ENCODE assay signal across 8 mouse cellular contexts in the genomic region with DNA sequence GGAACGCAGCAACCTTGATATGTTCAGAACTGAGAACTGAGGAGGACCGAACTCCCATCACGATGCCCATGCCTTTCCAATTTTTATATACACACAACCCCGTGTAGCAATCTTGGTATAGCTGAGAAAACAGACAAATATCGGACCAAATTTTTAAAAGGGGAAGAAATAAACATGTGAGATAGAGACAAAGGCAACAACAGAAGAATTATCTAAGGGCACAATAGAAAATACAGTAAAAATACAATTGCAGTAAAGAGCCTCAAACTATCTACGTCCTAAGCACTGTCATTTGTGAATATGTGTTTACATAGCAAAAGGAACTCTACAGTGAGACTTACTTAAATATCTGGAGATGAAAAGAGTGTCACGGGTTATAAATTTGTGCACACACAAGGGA. TPM values are rescaled to one million over a fixed set of nuclear protein-coding genes. Genes with fewer than 3 reads are reported as not detected.
DNase-seq lines count a peak whose midpoint lies in the region; ATAC-seq and TF ChIP-seq lines count a peak whose summit lies in the region.

A gene (minus strand): TSS at position 101 of the 400 bp plus-strand sequence.

- WGBS in liver, adult 2 months = 37% methylated on average over 7 of the region's 7 CpGs
- 36% methylated on average over 7 of the region's 7 CpGs for WGBS in forebrain, embryonic 13.5 days
- 38% methylated on average over 7 of the region's 7 CpGs for WGBS in neural tube, embryonic 12.5 days

- H3K9ac ChIP-seq in liver, adult 2 months (ENCODE audit: low read depth, low read length) = no peak within 1 kb of the TSS
- peak within 1 kb of the TSS; percentile 68 for H3K9ac ChIP-seq in forebrain, embryonic 13.5 days
- H3K9ac ChIP-seq in neural tube, embryonic 12.5 days = peak within 1 kb of the TSS; percentile 64

- ATAC-seq in forebrain, embryonic 13.5 days = no peak
- peak; percentile 0; the same call in 1 of the 2 replicates for ATAC-seq in neural tube, embryonic 12.5 days (ENCODE audit: low FRiP score, low read depth)

- peak within 1 kb of the TSS; percentile 6; the same call in 1 of the 2 replicates for H3K4me3 ChIP-seq in liver, adult 2 months (ENCODE audit: insufficient read depth, low read depth, low read length)
- H3K4me3 ChIP-seq in forebrain, embryonic 13.5 days = peak within 1 kb of the TSS; percentile 64
- H3K4me3 ChIP-seq in neural tube, embryonic 12.5 days = peak within 1 kb of the TSS; percentile 56

- no peaks in the 10 kb centered on the region for H3K79me2 ChIP-seq in liver, adult 2 months (ENCODE audit: control insufficient read depth, insufficient read depth, low read length)

- H3K36me3 ChIP-seq in liver, adult 2 months (ENCODE audit: control insufficient read depth, insufficient read depth, low read length) = no peaks in the 10 kb centered on the region
- H3K36me3 ChIP-seq in forebrain, embryonic 13.5 days (ENCODE audit: poor library complexity, severe bottlenecking) = no peaks in the 10 kb centered on the region
- H3K36me3 ChIP-seq in neural tube, embryonic 12.5 days = no peaks in the 10 kb centered on the region

- no peak for TF ChIP-seq POLR2A in liver, adult 2 months (IDR thresholded peaks at IDR 0.05; ENCODE audit: extremely low read depth, insufficient read depth, low read length)

- peak within 1 kb of the TSS; percentile 94 for H3K4me2 ChIP-seq in forebrain, embryonic 13.5 days
- H3K4me2 ChIP-seq in neural tube, embryonic 12.5 days (replicated peaks) = peak within 1 kb of the TSS; percentile 95

- H3K4me1 ChIP-seq in liver, adult 2 months (ENCODE audit: control insufficient read depth, insufficient read depth, low read length) = 0 out of 2 replicates have a peak, but pooled peaks cover 2% of the 10 kb centered on the region
- H3K4me1 ChIP-seq in forebrain, embryonic 13.5 days = peaks cover 17% of the 10 kb centered on the region; the same call in 1 of the 2 replicates
- H3K4me1 ChIP-seq in neural tube, embryonic 12.5 days = peaks cover 11% of the 10 kb centered on the region

- no peak for DNase-seq in liver, adult 2 months (ENCODE audit: extremely low read depth, low read depth, low spot score)
- no peak for DNase-seq in liver
- no peak for DNase-seq in layer of hippocampus, postnatal 36 days
- no peak for DNase-seq in thymus, postnatal 0 days (ENCODE audit: low spot score)
- no peak for DNase-seq in embryo, embryonic 9.5 days (ENCODE audit: extremely low spot score)
- DNase-seq in testis, postnatal 10 days (ENCODE audit: low spot score) = no peak

- H3K27ac ChIP-seq in liver, adult 2 months (replicated peaks; ENCODE audit: insufficient read depth, low read depth, low read length) = no peak within 1 kb of the TSS
- peak within 1 kb of the TSS; percentile 40 for H3K27ac ChIP-seq in forebrain, embryonic 13.5 days
- no peak within 1 kb of the TSS for H3K27ac ChIP-seq in neural tube, embryonic 12.5 days

- TF ChIP-seq CTCF in liver, adult 2 months (IDR thresholded peaks at IDR 0.05; ENCODE audit: low read depth, low read length) = no peak

- H3K9me3 ChIP-seq in forebrain, embryonic 13.5 days (replicated peaks) = no peaks in the 10 kb centered on the region
- no peaks in the 10 kb centered on the region for H3K9me3 ChIP-seq in neural tube, embryonic 12.5 days

- 0 out of 2 replicates have a peak, but pooled peaks cover 8% of the 10 kb centered on the region for H3K27me3 ChIP-seq in liver, adult 2 months (ENCODE audit: control insufficient read depth, insufficient read depth, low read length)
- H3K27me3 ChIP-seq in forebrain, embryonic 13.5 days = peaks cover 13% of the 10 kb centered on the region
- peaks cover 18% of the 10 kb centered on the region for H3K27me3 ChIP-seq in neural tube, embryonic 12.5 days (replicated peaks)

RNA-seq across cellular contexts. Expression of the gene that starts here (rescaled TPM):
- not detected in 2 replicates for total RNA-seq in liver, adult 2 months (2014; rRNA removed)
- polyA plus RNA-seq in liver, adult 2 months (2012; rRNA removed) = not detected in 2 replicates
- 1.5 and 1.8 TPM in 2 replicates for polyA plus RNA-seq in forebrain, embryonic 13.5 days (2015; fragmentation: Nextera tagmentation; extraction: Ambion mirVana)
- total RNA-seq in layer of hippocampus, postnatal 36 days (2021) = 10 to 100 TPM; 38.8 to 39.1 TPM
- polyA plus RNA-seq in neural tube, embryonic 12.5 days (2016; fragmentation: Nextera tagmentation; extraction: Ambion mirVana) = 6.0 and 6.4 TPM in 2 replicates
- polyA plus RNA-seq in thymus, postnatal 0 days (2015; fragmentation: Nextera tagmentation; extraction: Ambion mirVana) = 0.33 and 0.35 TPM in 2 replicates

Comparison
In these comparisons a context has a peak if more than half of its experiments do, and no peak if none do; other contexts are left out.
1. RNA of the gene that starts here (total RNA-seq): 38.8 to 39.1 TPM in layer of hippocampus, postnatal 36 days; not detected in liver, adult 2 months; every median in the first group is over 10 times any median in the second.
2. H3K4me3 ChIP-seq: peak in every context shown above with its lines; median percentile 64 in forebrain, embryonic 13.5 days; 56 in neural tube, embryonic 12.5 days; 6 in liver, adult 2 months.